Mouse (Mus musculus) hindbrain, embryonic 11.5 days (tissue): ENCODE data around the gene Kif15. TPM values are rescaled to one million over a fixed set of nuclear protein-coding genes. Genes with fewer than 3 reads are reported as not detected.

Experiments used
- ATAC-seq: fragments of 200-750 bp; cut with Nextera tagmentation; 2 replicates; pipeline ENCODE4 v1.8.0; 2017; ENCODE audit warnings: mild to moderate bottlenecking, moderate TSS enrichment, moderate library complexity; ENCODE audit not compliant: low FRiP score
- DNase-seq: peaks from one replicate; pipeline ENCODE4 v3.0.0-alpha.2; 2015; ENCODE audit warnings: low spot score
- H3K27ac ChIP-seq: fragments of 300-500 bp; sonication (generic); 2 replicates; pipeline ENCODE4 v1.5.1; 2014; ENCODE audit warnings: mild to moderate bottlenecking, low read depth, low read length
- H3K27me3 ChIP-seq: fragments of 300-500 bp; sonication (generic); 2 replicates; pipeline ENCODE4 v1.6.1; 2014; ENCODE audit warnings: mild to moderate bottlenecking, low read length, moderate library complexity, mixed read lengths; ENCODE audit not compliant: control insufficient read depth, insufficient read depth
- H3K36me3 ChIP-seq: fragments of 300-500 bp; sonication (generic); 2 replicates; pipeline ENCODE4 v1.6.1; 2014; ENCODE audit warnings: mild to moderate bottlenecking, low read length, moderate library complexity, mixed read lengths; ENCODE audit not compliant: control insufficient read depth, insufficient read depth
- H3K4me1 ChIP-seq: fragments of 300-500 bp; sonication (generic); replicated peaks from 2 replicates; pipeline ENCODE4 v1.6.1; 2014; ENCODE audit warnings: low read length, mixed read lengths; ENCODE audit not compliant: control insufficient read depth, insufficient read depth
- H3K4me2 ChIP-seq: fragments of 300-500 bp; sonication (generic); replicated peaks from 2 replicates; pipeline ENCODE4 v1.6.1; 2014; ENCODE audit warnings: mild to moderate bottlenecking, low read depth, low read length
- H3K4me3 ChIP-seq: fragments of 300-500 bp; sonication (generic); 2 replicates; pipeline ENCODE4 v1.5.1; 2014; ENCODE audit warnings: low read depth, low read length
- H3K9ac ChIP-seq: fragments of 300-500 bp; sonication (generic); 2 replicates; pipeline ENCODE4 v1.6.1; 2014; ENCODE audit warnings: low read depth, low read length
- H3K9me3 ChIP-seq: fragments of 300-500 bp; sonication (generic); 2 replicates; pipeline ENCODE4 v1.6.1; 2016; ENCODE audit warnings: low read length; ENCODE audit not compliant: control insufficient read depth
- WGBS: fragments of 180-500 bp; shearing (Covaris S2); extraction: QIAGEN DNeasy Blood & Tissue Kit; methylation state at CpG from one replicate; pipeline ENCODE4 v1.1.7; 2014; 5-methylcytosine and 5-hydroxymethylcytosine counted together
- polyA plus RNA-seq: library from polyadenylated mRNA; unstranded; fragments of >200 nt; fragmentation: Nextera tagmentation; extraction: Ambion mirVana; gene quantifications from 2 replicates; pipeline ENCODE4 v1.2.1, GENCODE M21; 2014

Kif15 gene
- polyA plus RNA-seq, result 55.6 and 71.8 TPM in 2 replicates

DNA sequence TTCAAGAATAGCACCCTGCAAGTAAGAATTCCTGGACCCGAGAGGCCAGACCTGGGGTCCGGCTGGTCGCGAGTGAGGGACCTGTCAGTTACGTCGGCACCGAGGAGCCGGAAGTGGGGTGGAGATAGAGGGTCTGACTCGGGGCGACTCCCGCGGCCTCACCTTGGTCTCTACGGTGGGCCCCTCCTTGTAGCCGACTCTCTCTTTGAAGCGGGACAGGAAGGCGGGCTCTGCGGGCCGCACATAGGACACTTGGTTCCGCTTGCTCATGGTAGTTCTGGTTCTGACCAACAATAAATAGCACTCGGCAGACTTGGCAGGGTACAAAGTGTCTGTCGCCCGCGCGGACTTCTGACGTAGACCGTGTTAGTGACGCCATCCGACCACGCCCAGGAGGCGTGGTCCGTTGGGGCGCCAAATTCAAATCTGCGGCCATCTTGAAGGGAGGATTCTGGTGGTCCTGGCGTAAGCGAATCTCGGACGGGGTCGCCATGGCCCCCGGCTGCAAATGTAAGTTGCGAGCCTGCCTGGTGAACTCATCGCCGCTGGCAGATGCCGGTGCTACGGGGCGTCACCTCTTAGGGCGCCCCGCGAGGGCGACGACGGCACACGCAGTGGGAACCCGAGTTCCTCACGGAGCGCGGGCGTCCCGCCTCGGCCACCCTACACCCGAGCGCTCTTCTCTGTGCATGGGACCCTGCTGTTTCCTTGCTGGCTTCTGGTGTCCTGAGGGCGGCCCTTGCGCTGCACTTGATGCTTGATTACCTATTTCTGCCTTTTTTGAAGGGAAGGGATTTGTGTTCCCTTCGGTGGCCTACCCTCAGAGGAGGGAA is at the start of gene Kif15, which contains the start of gene 1110059G10Rik:
Gene Kif15 (plus strand): TSS at position 404 of the 833 bp plus-strand sequence.
Gene 1110059G10Rik (minus strand): TSS at position 358 of the 833 bp plus-strand sequence.
- DNase-seq, result peak; percentile 99
- H3K27me3 ChIP-seq, result no peaks in the 10 kb centered on the region

DNA sequence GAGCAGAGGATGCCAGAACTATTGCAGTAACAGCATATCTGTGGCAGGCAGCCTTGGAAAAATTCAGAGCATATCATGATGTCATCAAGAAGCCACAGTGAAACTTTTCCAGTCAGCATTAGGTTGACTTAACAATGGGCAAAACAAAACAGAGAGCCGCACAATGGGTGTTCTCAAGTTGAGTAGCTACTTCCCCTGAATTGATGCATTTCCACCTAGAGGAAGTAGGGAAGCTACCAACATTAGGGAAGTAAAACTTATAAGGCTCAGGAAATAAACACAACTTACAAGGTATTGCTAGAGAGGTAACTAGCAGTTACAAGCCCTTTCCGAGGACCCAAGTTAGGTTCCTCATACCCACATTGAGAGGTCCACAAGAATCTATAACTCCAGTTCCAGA is 49.8 kb upstream of the Kif15 start:
- no peak overlapping the region for H3K27ac ChIP-seq
- no peak overlapping the region for H3K9ac ChIP-seq
- no peaks in the 10 kb centered on the region for H3K9me3 ChIP-seq
- no peaks in the 10 kb centered on the region for H3K4me1 ChIP-seq
- WGBS, result 91% methylated on average over 2 of the region's 2 CpGs
- DNase-seq, result no peak
- H3K27me3 ChIP-seq, result no peaks in the 10 kb centered on the region
- no peak overlapping the region for H3K4me2 ChIP-seq
- no peak for ATAC-seq
- no peak overlapping the region for H3K4me3 ChIP-seq
- H3K36me3 ChIP-seq, result no peaks in the 10 kb centered on the region

More for the DNA sequence above, at the start of gene Kif15, which contains the start of gene 1110059G10Rik:
- peak within 1 kb of the TSS; percentile 65 for H3K27ac ChIP-seq
- under 1% methylated on average over 64 of the region's 64 CpGs for WGBS
- 0 out of 2 replicates have a peak, but pooled peaks cover 2% of the 10 kb centered on the region for H3K4me1 ChIP-seq
- peak; percentile 99 for ATAC-seq
- peak within 1 kb of the TSS; percentile 81 for H3K4me3 ChIP-seq
- no peaks in the 10 kb centered on the region for H3K36me3 ChIP-seq
- no peaks in the 10 kb centered on the region for H3K9me3 ChIP-seq
- peak within 1 kb of the TSS; percentile 72 for H3K9ac ChIP-seq
- H3K4me2 ChIP-seq, result peak within 1 kb of the TSS; percentile 69

- Histone ChIP-seq H3K4me2 (peak overlapping the region; percentile 59), H3K9ac (peak overlapping the region; percentile 85), H3K27ac (peak overlapping the region; percentile 40; the same call in 1 of the 2 replicates), H3K4me3 (peak overlapping the region; percentile 57), H3K4me1 (no peaks in the 10 kb centered on the region), H3K9me3 (no peaks in the 10 kb centered on the region), H3K27me3 (no peaks in the 10 kb centered on the region), H3K36me3 (no peaks in the 10 kb centered on the region)
- DNase-seq (peak; percentile 90), ATAC-seq (peak; percentile 98)
- WGBS, result 12% methylated on average over 32 of the region's 32 CpGs
Measured at GRCm38 (mm10) chr9:122902717-122903535, 47.9 kb upstream of the Kif15 start.

DNA sequence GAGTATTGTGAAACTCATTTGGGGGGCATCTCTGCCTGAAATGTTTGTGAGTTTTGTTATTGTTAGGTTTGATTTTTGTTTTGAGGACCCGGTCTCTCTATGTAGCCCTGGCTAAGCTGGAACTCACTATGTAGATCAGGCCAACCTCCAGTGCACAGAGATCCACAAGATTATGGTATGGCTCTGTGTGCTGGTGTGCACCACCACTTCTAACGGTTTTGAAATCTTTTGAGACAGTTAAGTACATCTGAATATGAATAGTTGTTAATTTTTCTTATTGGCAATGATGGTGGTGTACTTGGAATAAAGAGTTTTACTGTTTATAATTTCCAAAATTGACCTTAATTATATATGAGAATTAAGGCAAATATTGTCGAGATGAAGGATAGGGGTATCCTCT is 28.4 kb upstream of the Kif15 start:
- WGBS, result 16% methylated on average over 3 of the region's 3 CpGs

DNA sequence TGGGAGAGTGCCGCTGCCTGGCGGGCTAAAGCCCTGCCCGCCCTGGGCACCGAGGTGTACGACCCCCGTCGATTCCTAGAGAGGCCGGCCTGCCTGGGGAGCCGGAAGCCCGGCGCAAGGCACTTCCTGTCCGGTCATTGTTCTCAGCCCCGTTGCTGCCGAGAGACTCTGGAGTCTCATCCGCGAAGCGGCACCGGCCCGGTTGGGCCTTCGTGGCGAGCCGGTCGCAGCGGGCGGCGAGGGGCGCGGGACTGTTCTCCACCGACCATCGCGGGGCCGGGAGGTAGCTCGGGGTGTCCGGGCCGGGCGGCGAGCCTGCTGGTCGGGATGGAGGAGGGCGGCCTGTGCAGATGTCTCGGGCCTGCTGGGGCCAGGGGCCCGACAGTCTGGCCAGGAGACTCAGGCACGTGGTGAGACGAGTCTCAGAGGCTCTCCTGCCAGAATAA is 27.9 kb upstream of the Kif15 start, which contains the start of gene Zfp105:
Gene Zfp105 (plus strand): TSS at position 137 of the 446 bp plus-strand sequence.
- Histone ChIP-seq H3K4me2 (peak within 1 kb of the TSS; percentile 51), H3K9ac (peak within 1 kb of the TSS; percentile 96), H3K27me3 (no peaks in the 10 kb centered on the region), H3K9me3 (no peaks in the 10 kb centered on the region), H3K4me3 (peak within 1 kb of the TSS; percentile 82), H3K4me1 (no peaks in the 10 kb centered on the region), H3K27ac (peak within 1 kb of the TSS; percentile 76), H3K36me3 (peaks cover 17% of the 10 kb centered on the region)
- DNase-seq (peak; percentile 90), ATAC-seq (peak; percentile 99)
- WGBS, result under 1% methylated on average over 41 of the region's 43 CpGs

More for the DNA sequence above, 28.4 kb upstream of the Kif15 start:
- DNase-seq (peak; percentile 6), ATAC-seq (peak; percentile 68)
- Histone ChIP-seq H3K36me3 (peaks cover 14% of the 10 kb centered on the region), H3K9me3 (no peaks in the 10 kb centered on the region), H3K4me3 (peak overlapping the region; percentile 82; the same call in 1 of the 2 replicates), H3K27ac (no peak overlapping the region), H3K9ac (peak overlapping the region; percentile 96; the same call in 1 of the 2 replicates), H3K4me2 (no peak overlapping the region), H3K27me3 (no peaks in the 10 kb centered on the region), H3K4me1 (no peaks in the 10 kb centered on the region)

DNA sequence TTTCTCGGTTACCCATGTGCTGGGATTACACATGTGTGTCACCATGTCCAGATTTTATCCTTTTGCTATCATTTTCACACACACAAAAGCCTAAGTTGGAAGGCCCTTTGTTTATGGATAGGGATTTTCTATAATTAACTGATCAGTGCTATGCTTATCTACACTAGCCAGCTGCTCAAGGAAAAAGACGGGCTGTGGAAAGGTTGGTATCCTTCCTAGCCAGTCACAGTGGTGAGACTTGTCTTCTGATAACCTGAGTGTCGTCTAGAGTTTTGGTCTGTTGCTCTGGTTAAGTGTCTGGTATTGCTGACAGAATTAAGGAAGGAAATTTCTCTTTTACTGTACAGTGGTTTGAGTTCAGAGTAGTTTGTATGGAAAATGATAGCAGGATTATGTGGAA is 21.9 kb upstream of the Kif15 start:
- no peak for DNase-seq
- WGBS, result 92% methylated on average over 3 of the region's 3 CpGs

GRCm38 (mm10) chr9:122998406-122999192 is 47.8 kb downstream of the Kif15 start:
- 96% methylated on average over 10 of the region's 10 CpGs for WGBS
- Histone ChIP-seq H3K4me1 (no peaks in the 10 kb centered on the region), H3K4me2 (no peak overlapping the region), H3K4me3 (no peak overlapping the region), H3K9me3 (no peaks in the 10 kb centered on the region), H3K27ac (no peak overlapping the region), H3K36me3 (0 out of 2 replicates have a peak, but pooled peaks cover 4% of the 10 kb centered on the region), H3K27me3 (no peaks in the 10 kb centered on the region), H3K9ac (no peak overlapping the region)
- no peak for ATAC-seq
- no peak for DNase-seq

More for the DNA sequence above, 21.9 kb upstream of the Kif15 start:
- Histone ChIP-seq H3K4me1 (no peaks in the 10 kb centered on the region), H3K36me3 (peaks cover 47% of the 10 kb centered on the region), H3K27ac (no peak overlapping the region), H3K27me3 (no peaks in the 10 kb centered on the region), H3K9me3 (no peaks in the 10 kb centered on the region), H3K4me3 (no peak overlapping the region), H3K9ac (no peak overlapping the region), H3K4me2 (no peak overlapping the region)
- no peak for ATAC-seq

GRCm38 (mm10) chr9:122999193-122999586 is 48.3 kb downstream of the Kif15 start:
- whole genome bisulfite sequencing, result 96% methylated on average over 4 of the region's 4 CpGs
- H3K36me3 ChIP-seq, result 0 out of 2 replicates have a peak, but pooled peaks cover 4% of the 10 kb centered on the region
- H3K9ac ChIP-seq, result no peak overlapping the region
- no peaks in the 10 kb centered on the region for H3K4me1 ChIP-seq
- H3K27me3 ChIP-seq, result no peaks in the 10 kb centered on the region
- H3K4me2 ChIP-seq, result no peak overlapping the region
- H3K9me3 ChIP-seq, result no peaks in the 10 kb centered on the region
- no peak overlapping the region for H3K4me3 ChIP-seq
- ATAC-seq (no peak), DNase-seq (no peak)
- H3K27ac ChIP-seq, result no peak overlapping the region
